Mouse (Mus musculus) layer of hippocampus, postnatal 36 days (tissue): ENCODE data around the gene Spem2. TPM values are rescaled to one million over a fixed set of nuclear protein-coding genes. Genes with fewer than 3 reads are reported as not detected.
A peak's percentile ranks its signal among the peaks of the same experiment; 100 is the strongest.
"Not testable (repeated sequence)": the region's sequence is repeated elsewhere in the genome, so short reads cannot be mapped to it uniquely, and the experiment has no call there.

Experiments used
- DNase-seq, 2 experiments: peaks; one replicate each; pipeline ENCODE4 v3.0.0; 2022
- total RNA-seq, 2 experiments: library from RNA; stranded (reverse); gene quantifications; 2 replicates each; pipeline ENCODE4 v1.2.3; 2021

Spem2 gene
- not detected for total RNA-seq

DNA sequence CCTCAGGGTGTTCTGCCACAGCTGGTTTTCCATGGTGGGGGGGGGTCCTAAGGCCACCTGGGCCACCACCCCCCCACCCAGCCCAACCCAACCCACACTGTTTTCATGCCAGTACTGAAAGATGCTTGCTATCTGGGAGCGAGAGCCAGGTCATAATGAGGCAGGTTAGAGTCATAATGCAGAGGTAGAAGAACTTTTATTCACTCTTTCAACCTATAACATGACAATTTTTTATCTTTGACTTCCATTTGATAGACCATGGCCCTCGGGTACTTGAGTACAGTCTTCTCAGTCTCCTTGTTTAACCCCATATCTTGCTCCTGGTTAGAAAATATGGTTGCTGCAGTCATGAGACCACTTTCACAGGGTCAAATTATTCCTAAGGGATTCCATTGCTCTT lies at the start of gene Spem2:
Gene Spem2 (minus strand): TSS at position 101 of the 400 bp plus-strand sequence.
- no peak for DNase-seq

DNA sequence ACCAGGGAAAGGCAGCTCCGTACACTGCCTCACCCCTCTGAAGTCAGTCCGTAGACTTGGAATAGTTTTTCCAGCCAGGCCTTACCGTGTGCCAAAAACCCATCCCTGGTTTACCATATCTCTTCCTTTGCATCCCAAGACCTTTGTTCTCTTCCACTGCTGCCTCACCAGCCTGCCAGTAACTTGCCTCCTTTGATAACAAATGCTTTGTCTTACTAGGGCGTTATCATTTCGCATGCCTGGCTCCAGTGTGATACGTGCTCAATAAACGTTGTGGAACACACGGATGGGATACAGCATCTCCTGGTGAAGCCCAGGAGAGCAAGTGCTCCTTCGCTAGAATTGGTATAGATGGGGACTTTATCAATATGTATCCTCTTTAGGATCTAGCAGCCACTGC lies 49.1 kb upstream of the Spem2 start:
- DNase-seq = no peak

DNA sequence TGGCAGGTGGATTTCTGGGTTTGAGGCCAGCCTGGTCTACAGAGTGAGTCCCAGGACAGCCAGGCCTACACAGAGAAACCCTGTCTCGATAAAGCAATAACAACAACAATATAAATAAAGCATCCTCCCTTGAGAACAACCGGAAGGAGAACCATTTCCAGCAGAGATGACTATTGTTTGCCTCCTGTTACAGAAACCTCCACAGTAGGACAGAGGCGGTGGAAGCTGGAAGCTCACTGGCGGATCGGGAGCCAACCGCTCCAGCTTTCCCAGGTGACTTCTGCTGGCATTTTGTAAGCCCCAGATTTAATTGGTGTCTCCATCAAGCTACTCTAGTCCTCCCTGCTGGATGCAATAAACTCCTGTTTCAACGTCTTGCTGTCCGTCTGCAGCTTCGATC lies 47.3 kb upstream of the Spem2 start:
- no peak for DNase-seq

DNA sequence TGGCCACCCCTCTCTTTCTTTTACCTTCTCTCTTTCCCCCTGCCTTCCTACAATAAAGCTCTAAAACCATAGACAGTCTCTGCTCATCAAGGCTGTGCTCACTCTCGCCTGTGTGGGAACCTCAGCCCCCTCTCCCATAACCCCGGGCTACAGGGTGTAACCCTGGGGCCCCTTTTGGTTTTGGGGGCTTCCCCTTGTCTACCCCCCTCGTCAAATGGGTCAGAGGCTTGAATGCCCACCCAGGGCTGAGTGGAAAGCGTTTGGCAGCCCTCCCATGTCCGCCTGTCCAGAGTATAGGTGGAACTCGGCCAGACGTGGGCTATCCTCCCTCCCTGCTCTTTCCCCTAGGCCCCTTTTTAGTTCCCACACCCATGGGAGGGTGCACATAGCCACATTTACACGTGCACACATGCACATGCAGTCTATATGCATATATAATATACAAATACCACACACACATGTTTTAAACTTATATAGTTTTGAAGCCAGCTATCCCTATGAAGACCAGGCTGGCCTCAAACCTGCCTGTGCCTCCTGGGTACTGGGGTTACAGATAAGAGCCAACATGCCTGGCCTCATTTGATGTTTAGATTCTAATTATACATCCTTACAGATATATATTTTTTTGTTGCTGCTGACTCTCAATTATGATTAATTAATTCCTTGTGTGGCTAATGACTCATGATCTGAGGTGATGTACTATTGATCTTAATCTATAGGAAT lies 46.0 kb upstream of the Spem2 start:
- no peak for DNase-seq

DNA sequence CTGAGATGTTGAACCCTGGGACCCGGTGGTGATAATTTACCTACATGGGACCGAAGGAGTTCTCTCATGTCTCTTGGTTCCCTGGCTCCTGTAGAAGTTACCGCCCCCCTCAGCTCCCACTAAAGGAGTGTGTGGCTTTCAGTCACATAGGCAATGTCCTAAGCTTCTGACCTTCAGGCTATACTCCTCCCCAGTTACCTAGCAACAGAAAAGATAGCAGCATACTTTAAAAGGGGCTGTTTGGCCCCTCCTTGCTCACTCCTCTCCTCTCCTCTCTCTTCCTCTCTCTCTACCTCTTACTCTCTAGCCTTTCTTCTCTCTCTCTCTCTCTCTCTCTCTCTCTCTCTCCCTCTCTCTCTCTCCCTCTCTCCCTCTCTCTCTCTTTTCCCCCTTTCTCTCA lies 45.5 kb upstream of the Spem2 start:
- not testable (repeated sequence) for DNase-seq

DNA sequence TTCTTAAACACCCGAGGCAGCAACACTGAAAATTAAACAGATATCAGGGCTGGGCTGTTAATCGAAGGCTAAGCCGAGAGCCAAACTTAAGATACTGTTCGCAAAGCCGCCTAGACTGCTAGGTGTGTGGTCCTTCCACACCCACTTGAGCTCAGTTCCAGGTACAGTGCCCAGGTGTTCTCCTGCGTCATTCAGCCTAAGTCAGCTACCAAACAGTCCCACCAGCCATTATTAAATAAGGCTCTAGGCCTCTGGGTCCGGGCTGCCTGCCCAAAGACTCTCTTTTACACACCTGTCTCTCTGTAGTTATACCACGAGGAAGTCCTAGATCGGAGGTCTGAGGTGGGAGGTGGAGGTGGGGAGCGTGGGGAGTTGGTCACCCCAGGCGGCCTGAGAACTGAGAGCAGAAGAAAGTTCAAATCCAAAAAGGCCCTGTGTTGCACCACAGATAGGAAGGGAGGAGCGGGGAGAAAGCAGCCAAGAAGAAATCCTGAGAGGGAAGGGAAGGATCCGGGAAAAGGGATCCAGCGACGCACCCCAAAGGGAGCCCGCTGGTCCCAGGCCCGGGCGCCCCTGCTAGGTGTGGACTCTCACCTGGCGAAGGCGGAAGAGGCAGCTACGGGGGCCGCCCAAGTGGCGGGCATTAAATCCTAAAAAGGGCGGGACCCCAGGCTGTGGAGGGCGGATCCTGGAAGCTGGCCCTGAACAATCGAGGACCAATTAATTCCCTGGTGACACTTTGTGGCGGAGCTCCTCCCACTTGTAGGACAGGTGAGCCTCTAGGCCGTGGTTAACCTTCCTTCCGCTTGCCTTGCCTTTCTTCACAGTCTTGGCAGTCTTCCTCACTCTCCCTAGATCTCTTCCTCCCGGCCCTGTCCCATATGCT lies 40.1 kb upstream of the Spem2 start, which contains the start of gene Tnk1:
Gene Tnk1 (minus strand): TSS at position 618 of the 886 bp plus-strand sequence.
- DNase-seq = no peak

DNA sequence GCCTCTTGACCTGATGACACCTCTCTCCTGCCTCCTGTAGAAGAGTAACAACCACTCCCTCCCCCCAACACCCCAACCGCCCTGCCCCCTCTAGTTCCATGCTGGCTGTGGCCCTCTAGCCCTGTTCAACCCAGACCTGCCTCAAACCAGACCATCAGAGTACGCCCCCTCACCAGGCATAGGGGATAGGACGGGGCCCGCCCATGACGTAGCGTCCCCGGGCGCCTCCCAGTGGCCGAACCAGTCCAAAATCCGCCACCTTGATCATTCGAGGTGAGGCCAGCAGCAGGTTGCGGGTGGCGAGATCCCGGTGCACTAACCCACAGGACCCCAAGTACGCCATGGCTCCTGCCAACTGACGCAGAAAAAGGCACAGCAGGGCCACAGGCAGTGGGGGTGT lies 37.1 kb upstream of the Spem2 start:
- no peak for DNase-seq

DNA sequence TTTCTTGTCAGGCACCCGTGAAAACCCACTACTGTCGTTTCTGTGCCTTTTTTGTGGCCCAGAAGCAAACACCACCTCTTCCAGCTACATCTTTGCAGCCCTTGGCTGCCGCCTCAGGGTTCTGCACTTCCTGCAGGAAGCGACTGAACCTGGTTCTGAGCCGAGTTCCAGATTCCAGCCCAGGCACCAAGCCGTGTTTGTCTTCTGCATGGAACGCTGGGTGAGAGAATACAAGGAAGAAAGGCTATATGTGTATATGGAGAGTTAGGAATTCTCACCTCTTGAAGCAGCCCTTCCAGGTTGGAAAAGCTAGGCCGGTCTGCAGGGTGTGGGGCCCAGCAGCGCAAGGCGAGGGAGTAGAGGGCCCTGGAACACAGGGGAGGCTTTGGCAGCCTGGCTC lies 36.4 kb upstream of the Spem2 start:
- DNase-seq = no peak

DNA sequence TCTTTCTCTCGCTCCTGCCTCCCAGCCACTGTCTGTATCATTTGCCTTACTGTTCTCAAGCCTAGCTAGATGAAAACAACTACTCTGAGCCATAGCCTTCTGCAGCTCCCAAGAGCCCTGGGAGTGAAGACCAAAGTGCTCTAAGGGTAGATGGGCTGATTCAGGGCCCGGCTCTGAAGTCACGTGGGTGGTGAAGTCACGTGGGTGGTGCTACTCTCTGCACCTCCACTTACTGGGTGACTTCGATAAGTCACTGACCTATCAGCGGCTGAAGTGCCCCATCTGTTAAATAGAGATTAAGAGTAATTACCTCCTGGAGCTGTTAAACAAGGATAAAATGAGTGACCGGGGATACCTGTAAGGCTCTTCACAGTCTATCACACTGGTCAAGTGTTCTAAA lies 35.7 kb upstream of the Spem2 start:
- DNase-seq = no peak

DNA sequence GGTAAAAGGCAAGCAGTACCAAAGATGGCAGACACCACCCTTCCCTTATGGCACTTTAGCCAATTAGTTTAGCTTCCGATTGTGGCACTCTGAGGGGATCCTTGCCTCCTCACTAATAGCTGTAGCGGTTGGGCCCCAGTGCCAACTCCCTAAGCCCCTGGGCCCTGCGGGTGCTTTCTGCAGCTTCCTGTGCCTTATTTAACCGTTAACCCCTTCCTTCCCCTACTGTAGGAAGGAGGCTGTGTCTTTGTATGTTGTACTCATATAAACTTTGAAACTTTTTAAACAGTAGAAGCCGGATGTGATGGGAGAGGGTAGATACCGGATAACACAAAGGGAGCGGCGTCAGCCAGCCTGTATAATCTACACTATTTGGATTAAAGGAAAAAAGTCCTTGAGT lies 32.5 kb upstream of the Spem2 start:
- DNase-seq = no peak

DNA sequence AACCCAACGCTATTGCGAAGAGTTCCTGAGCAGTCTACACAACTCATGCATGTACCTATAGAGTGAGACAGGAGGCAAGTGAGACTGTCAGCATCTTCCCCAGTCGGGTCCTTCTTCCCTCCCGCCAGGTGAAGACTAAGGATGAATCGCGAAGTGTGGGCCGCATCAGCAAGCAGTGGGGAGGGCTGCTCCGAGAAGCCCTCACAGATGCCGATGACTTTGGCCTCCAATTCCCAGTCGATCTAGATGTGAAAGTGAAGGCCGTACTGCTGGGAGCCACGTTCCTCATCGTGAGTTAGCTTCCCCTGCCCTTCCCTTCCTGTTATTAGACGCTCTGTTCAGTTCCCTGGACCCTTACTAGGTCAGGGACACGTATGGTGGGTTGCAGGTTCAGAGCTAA lies 31.6 kb upstream of the Spem2 start:
- no peak for DNase-seq

DNA sequence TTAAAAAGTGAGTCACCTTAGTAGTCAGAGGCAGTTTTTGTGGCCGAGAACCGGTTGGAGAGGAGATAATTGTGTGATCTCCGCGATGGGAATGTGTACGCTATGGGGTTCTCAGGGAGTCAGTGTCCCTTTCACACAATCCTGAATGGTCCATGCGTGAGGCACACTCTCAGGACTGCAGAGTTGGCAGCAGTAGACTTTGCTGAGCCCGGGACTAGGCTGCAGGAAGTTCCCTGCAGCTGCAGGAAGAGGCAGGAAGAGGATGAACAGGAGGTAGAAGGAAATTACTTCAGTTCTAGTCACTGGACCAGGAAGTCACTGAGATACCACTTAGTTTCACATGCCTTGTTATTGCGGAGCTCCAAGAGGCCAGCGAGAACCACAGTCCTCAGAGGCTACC lies 30.9 kb upstream of the Spem2 start:
- DNase-seq = no peak

DNA sequence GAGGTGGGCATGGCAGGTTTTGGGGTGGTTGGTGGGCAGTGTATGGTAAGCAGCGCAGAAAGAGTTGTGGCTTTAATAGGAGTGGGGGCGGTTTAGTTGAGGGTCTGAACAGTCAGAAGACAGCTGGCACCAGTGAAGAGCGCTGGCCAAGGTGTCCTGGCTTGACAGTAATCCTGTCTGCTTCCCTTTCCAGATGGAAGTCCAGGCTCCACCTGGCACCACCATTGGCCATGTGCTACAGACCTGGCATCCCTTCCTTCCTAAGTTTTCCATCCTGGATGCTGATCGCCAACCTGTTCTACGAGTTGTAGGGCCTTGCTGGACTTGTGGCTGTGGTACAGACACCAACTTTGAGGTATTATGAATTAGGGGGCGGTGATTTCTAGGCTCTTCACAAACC lies 29.8 kb upstream of the Spem2 start:
- DNase-seq = no peak

DNA sequence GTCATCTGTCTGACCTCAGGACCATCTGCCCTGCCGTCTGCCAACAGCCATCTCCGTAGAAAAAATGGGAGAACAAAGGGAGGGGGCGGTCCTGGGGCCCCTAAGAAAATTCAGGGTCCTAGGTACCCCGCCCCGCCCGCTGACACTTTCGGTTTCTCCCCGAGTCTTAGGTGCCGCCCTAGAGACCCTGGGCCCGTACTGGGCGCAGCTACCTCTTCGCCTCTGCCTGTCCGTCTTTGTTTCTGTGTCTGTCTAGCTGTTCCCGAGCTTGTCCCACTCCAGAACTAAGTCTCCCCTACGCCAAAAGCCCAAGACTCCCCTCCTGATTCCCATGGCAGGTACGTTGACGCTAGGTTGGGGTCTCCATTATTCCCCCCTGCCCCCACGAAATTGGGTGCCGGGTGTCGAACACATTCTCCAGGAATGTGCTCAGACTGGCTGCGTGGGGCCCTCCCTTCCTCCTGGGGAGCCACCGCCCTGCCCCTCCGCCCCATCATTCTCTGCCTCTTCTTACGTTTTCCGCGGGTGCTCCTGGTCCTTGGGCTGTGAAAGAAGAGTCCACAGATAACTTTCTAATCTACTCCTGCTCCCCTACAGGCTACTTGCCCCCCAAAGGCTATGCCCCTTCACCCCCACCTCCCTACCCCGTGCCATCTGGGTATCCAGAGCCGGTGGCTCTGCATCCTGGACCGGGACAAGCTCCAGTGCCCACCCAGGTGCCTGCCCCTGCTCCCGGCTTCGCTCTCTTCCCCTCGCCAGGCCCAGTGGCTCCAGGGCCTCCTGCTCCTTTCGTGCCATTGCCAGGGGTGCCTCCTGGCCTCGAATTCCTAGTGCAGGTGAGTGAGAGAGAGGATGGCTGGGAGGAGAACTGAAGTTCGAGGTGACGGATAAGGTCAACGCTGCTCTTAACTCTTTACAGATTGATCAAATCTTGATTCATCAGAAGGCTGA lies 28.7 kb upstream of the Spem2 start:
- no peak for DNase-seq

DNA sequence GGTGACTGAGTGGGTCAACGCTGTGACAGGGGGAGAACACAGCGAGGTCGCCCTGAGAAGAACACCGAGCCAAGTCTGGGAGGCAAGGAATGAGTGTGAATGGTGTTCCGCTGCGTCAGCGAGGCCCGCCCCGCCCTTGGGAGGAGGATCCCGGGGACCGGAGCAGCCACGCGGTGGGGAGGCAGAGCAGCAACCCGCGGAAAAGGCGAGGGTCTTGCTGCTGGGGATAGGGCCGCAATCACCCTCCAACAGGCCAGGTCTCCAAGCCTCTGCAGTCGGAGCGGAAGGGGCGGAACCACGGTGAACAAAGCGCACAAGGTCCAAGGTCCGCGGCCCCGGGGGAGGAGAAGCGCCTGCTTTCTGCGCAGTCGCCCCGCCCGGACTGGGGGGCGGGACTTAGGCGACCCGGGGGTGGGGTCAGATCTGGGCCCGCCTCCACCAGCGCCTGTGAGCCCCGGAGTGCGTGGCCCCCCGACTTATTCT lies 28.0 kb upstream of the Spem2 start, which contains the start of gene Plscr3:
Gene Plscr3 (plus strand): TSS at position 179 of the 483 bp plus-strand sequence.
- DNase-seq = peak; percentile 89

DNA sequence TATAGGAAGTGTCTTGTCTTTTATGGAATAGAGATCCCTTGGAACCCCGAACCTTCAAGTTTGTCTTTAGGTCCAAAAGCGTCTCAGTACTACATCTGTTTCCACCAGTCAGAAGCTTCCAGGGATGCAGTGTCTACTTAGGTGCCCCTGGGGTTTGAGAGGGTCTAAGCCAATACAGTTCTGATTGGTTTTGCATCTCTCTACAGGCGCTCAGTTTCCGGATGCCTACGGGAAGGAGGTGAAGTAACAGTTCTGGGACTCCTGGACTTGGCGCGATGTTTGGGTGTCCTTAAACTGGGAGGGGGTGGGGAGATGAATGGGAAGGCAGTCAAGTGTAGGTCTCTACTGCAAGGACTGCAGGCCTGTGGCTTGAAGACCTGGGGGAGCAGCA lies 20.4 kb upstream of the Spem2 start:
- no peak for DNase-seq

DNA sequence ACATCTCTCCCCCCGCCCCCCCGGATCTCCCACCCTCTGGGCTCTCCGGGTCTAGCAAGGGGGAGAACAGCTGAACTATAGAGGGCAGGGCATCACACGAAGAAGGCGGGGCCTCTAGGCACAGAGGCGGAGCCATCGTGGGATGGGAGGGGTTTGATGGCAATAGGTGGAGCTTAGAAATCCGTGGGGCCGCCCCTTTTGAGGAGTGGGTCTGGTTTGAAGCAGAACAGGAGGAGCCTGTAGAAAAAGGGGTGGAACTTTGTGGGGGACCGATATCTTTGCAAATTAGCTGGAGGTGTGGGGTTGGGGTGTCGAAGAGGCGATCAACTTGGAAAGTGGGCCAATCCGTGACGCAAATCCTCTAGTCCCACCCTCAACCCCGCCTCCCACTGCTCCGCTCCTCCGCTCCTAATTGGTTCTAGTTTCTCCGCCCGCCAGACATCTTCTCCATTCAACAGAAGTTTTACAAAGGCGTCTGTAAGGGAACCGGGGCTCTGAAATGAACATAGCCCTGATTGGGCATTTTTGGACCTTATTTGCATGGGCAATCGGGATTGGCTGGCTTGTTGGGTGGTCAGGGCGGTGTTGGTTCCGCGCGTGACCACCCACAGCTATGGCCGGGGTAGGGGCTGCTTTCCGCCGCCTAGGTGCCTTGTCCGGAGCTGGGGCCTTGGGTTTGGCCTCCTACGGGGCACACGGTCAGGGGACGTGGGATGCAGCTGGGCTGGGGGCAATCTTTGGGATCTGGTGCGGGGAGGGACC lies 19.9 kb upstream of the Spem2 start, which contains the start of gene Tmem256:
Gene Tmem256 (plus strand): TSS at position 563 of the 762 bp plus-strand sequence.
- DNase-seq = peak; percentile 97

DNA sequence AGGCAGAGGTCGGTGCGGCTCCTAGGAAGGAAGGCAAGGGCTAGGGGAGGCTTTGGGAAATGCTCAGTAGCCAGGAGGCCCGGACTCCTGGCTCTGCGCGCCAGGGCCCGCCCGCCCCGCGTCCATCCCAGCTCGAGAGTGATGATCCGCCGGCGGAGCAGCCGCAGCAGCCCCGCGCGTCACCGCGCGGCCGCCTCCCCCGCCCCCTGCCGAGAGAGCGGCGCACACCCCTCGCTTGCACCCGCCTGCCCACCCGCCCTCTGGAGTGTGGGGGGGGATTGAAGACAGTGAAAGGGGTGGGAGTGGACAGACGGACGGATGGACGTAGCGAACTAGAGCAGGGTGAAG lies 19.3 kb upstream of the Spem2 start, which contains the start of gene Nlgn2:
Gene Nlgn2 (minus strand): TSS at position 181 of the 348 bp plus-strand sequence.
- no peak for DNase-seq

DNA sequence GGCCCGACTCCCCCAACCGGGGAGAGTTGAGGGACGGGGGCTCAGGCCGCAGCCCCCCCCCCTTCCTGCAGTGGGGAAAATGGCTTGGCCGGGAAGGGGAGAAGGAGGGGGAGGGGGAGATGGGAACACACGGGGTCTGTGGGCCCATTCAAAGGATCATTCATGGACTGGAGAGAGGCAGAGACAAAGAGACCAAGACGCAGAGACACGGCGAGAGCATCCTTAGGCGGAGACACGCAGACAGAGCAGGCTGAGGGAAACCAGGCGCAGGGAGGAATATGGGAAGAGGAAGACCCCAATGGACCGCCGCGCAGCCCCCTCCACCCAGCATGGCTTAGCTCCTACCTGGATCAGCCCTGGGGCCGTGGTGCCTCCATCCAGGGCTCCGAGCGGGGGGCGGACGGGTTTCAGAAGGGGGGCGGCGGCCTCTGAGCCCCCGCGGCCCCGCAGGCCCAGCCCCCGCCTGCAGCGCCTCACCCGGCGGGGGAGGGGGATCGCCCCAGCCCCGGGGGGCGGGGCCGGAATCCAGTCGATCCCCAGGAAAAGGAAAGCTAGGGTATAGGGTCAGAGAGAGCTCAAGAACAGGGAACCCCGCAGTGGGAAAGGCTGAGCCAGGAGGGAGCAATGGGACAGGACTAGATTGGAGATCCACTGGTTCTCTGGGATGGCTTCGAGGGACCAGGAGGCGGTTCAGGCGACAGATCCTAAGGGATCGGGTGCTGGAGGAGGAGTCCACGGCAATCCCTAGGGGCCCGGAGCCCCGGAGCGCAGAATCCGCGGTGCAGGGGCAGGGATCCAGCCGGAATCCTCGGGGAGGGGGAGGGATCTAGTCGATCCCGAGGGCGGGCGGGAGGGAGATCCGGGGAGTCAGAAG lies 18.7 kb upstream of the Spem2 start:
- DNase-seq = peak; percentile 51 to 60

DNA sequence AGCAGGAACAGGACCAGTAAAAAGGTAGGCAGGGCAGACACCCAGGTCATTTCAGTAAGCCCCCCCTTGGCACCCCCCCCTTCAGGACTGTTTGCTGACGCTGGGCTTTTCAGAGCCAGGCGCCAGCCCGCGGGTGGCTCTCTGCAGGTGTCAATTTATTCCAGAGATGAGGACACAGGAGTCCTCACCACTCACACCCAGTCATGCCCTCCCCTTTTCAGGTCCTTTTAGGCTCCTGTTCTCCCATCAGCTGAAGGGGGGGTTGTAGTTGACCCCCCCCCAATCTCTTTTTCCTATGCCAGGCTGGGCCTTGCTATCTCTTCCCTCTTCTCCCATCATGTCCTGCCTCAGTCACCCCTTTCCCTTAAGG lies 17.7 kb upstream of the Spem2 start:
- no peak for DNase-seq
